Comparison of ENCODE assay signal across 7 mouse cellular contexts in genomic region chr19:46598187-46598586, GRCm38 (mm10). TPM values are rescaled to one million over a fixed set of nuclear protein-coding genes. Genes with fewer than 3 reads are reported as not detected.
A peak's percentile ranks its signal among the peaks of the same experiment; 100 is the strongest.
DNase-seq lines count a peak whose midpoint lies in the region; ATAC-seq and TF ChIP-seq lines count a peak whose summit lies in the region.

No protein-coding gene starts in this region.

- H3K4me3 ChIP-seq in lung, embryonic 14.5 days (ENCODE audit: low read depth, low read length), result peak overlapping the region; percentile 72
- H3K4me3 ChIP-seq in forebrain, embryonic 14.5 days (ENCODE audit: low read depth, low read length), result peak overlapping the region; percentile 84; the same call in 1 of the 2 replicates
- H3K4me3 ChIP-seq in limb, embryonic 13.5 days, result peak overlapping the region; percentile 95; the same call in 1 of the 2 replicates
- 0 out of 2 replicates have a peak overlapping the region, but pooled peaks have one; percentile 95 for H3K4me3 ChIP-seq in stomach, embryonic 14.5 days (ENCODE audit: low read depth, low read length)

- H3K9ac ChIP-seq in lung, embryonic 14.5 days, result no peak overlapping the region
- no peak overlapping the region for H3K9ac ChIP-seq in forebrain, embryonic 14.5 days (ENCODE audit: low read length)
- H3K9ac ChIP-seq in limb, embryonic 13.5 days, result no peak overlapping the region
- no peak overlapping the region for H3K9ac ChIP-seq in stomach, embryonic 14.5 days (replicated peaks; ENCODE audit: low read depth, low read length)

- ATAC-seq in lung, embryonic 14.5 days (ENCODE audit: insufficient read depth), result no peak
- no peak for ATAC-seq in forebrain, embryonic 14.5 days
- ATAC-seq in limb, embryonic 13.5 days (ENCODE audit: low FRiP score, low read depth), result no peak
- no peak for ATAC-seq in stomach, embryonic 14.5 days (ENCODE audit: insufficient number of reproducible peaks, insufficient read depth, low FRiP score, low read depth)

- no peak overlapping the region for H3K27ac ChIP-seq in lung, embryonic 14.5 days (ENCODE audit: low read depth)
- no peak overlapping the region for H3K27ac ChIP-seq in forebrain, embryonic 14.5 days (ENCODE audit: low read depth, low read length)
- no peak overlapping the region for H3K27ac ChIP-seq in limb, embryonic 13.5 days
- H3K27ac ChIP-seq in stomach, embryonic 14.5 days (ENCODE audit: low read length), result no peak overlapping the region

- H3K27me3 ChIP-seq in lung, embryonic 14.5 days (ENCODE audit: insufficient read depth, low read length), result no peaks in the 10 kb centered on the region
- no peaks in the 10 kb centered on the region for H3K27me3 ChIP-seq in forebrain, embryonic 14.5 days (replicated peaks; ENCODE audit: control insufficient read depth, insufficient read depth, low read length)
- H3K27me3 ChIP-seq in limb, embryonic 13.5 days, result no peaks in the 10 kb centered on the region
- no peaks in the 10 kb centered on the region for H3K27me3 ChIP-seq in stomach, embryonic 14.5 days (ENCODE audit: control insufficient read depth, insufficient read depth, low read length)

- H3K4me2 ChIP-seq in lung, embryonic 14.5 days, result peak overlapping the region; percentile 48
- peak overlapping the region; percentile 37 for H3K4me2 ChIP-seq in forebrain, embryonic 14.5 days (ENCODE audit: low read length)
- peak overlapping the region; percentile 49 for H3K4me2 ChIP-seq in limb, embryonic 13.5 days (replicated peaks)
- peak overlapping the region; percentile 30 for H3K4me2 ChIP-seq in stomach, embryonic 14.5 days (replicated peaks; ENCODE audit: low read depth, low read length)

- no peak for TF ChIP-seq CTCF in lung, embryonic 14.5 days (IDR thresholded peaks at IDR 0.05; ENCODE audit: low read depth)

- 81% methylated on average over 4 of the region's 4 CpGs for WGBS in lung, embryonic 14.5 days
- 81% methylated on average over 4 of the region's 4 CpGs for WGBS in forebrain, embryonic 14.5 days
- 79% methylated on average over 4 of the region's 4 CpGs for WGBS in limb, embryonic 13.5 days
- 82% methylated on average over 4 of the region's 4 CpGs for WGBS in stomach, embryonic 14.5 days

- H3K36me3 ChIP-seq in lung, embryonic 14.5 days (ENCODE audit: insufficient read depth), result peaks cover 12% of the 10 kb centered on the region
- peaks cover 2% of the 10 kb centered on the region; the same call in 1 of the 2 replicates for H3K36me3 ChIP-seq in forebrain, embryonic 14.5 days (ENCODE audit: control insufficient read depth, insufficient read depth, low read length)
- H3K36me3 ChIP-seq in limb, embryonic 13.5 days, result peaks cover 43% of the 10 kb centered on the region
- H3K36me3 ChIP-seq in stomach, embryonic 14.5 days (ENCODE audit: control insufficient read depth, insufficient read depth, low read length), result peaks cover 11% of the 10 kb centered on the region; the same call in 1 of the 2 replicates

- DNase-seq in lung, embryonic 14.5 days, result no peak
- no peak for DNase-seq in lung, postnatal 4 days
- no peak for DNase-seq in forebrain, embryonic 14.5 days (ENCODE audit: low spot score)
- no peak for DNase-seq in cerebellum, postnatal 25 days
- DNase-seq in adrenal gland, adult 2 months, result no peak

- H3K4me1 ChIP-seq in lung, embryonic 14.5 days (ENCODE audit: insufficient read depth), result 0 out of 2 replicates have a peak, but pooled peaks cover 3% of the 10 kb centered on the region
- peaks cover 9% of the 10 kb centered on the region for H3K4me1 ChIP-seq in forebrain, embryonic 14.5 days (ENCODE audit: control insufficient read depth, insufficient read depth, low read length)
- H3K4me1 ChIP-seq in limb, embryonic 13.5 days, result peaks cover 17% of the 10 kb centered on the region
- H3K4me1 ChIP-seq in stomach, embryonic 14.5 days (ENCODE audit: control insufficient read depth, insufficient read depth, low read length), result peaks cover 9% of the 10 kb centered on the region; the same call in 1 of the 2 replicates

- no peaks in the 10 kb centered on the region for H3K9me3 ChIP-seq in lung, embryonic 14.5 days (ENCODE audit: low read depth, low read length)
- no peaks in the 10 kb centered on the region for H3K9me3 ChIP-seq in forebrain, embryonic 14.5 days (replicated peaks; ENCODE audit: control insufficient read depth, low read length)
- H3K9me3 ChIP-seq in limb, embryonic 13.5 days, result no peaks in the 10 kb centered on the region
- no peaks in the 10 kb centered on the region for H3K9me3 ChIP-seq in stomach, embryonic 14.5 days (ENCODE audit: control insufficient read depth, low read depth, low read length)

RNA-seq across cellular contexts. Expression of gene Wbp1l, which starts 0.7 kb away (rescaled TPM):
- polyA plus RNA-seq in lung, embryonic 14.5 days (2014; fragmentation: Nextera tagmentation; extraction: Ambion mirVana), result 40.8 and 43.1 TPM in 2 replicates
- polyA plus RNA-seq in forebrain, embryonic 14.5 days (2014; fragmentation: Nextera tagmentation; extraction: Ambion mirVana), result 23.6 and 25.5 TPM in 2 replicates
- 47.7 and 49.9 TPM in 2 replicates for polyA plus RNA-seq in limb, embryonic 13.5 days (2015; fragmentation: Nextera tagmentation; extraction: Ambion mirVana)
- 35.7 and 37.0 TPM in 2 replicates for polyA plus RNA-seq in stomach, embryonic 14.5 days (2014; fragmentation: Nextera tagmentation; extraction: Ambion mirVana)
- total RNA-seq in adrenal gland, adult 2 months (2021), result 100 to 1,000 TPM; 136 to 156 TPM
- 128 and 159 TPM in 2 replicates for polyA plus RNA-seq in adrenal gland, adult 2 months (2012; rRNA removed)

RNA-seq across cellular contexts. Expression of gene Sfxn2, which starts 25.0 kb away (rescaled TPM):
- 22.2 and 24.9 TPM in 2 replicates for polyA plus RNA-seq in lung, embryonic 14.5 days (2014; fragmentation: Nextera tagmentation; extraction: Ambion mirVana)
- polyA plus RNA-seq in forebrain, embryonic 14.5 days (2014; fragmentation: Nextera tagmentation; extraction: Ambion mirVana), result 6.8 and 8.0 TPM in 2 replicates
- 27.8 and 28.1 TPM in 2 replicates for polyA plus RNA-seq in limb, embryonic 13.5 days (2015; fragmentation: Nextera tagmentation; extraction: Ambion mirVana)
- 19.3 and 20.8 TPM in 2 replicates for polyA plus RNA-seq in stomach, embryonic 14.5 days (2014; fragmentation: Nextera tagmentation; extraction: Ambion mirVana)
- 10 to 100 TPM in 1 of 2 experiments, 1 to 10 TPM in 1; 7.7 to 12.7 TPM for total RNA-seq in adrenal gland, adult 2 months (2021)
- polyA plus RNA-seq in adrenal gland, adult 2 months (2012; rRNA removed), result 3.7 and 4.6 TPM in 2 replicates

RNA-seq across cellular contexts. Expression of gene Arl3, which starts 25.2 kb away (rescaled TPM):
- polyA plus RNA-seq in lung, embryonic 14.5 days (2014; fragmentation: Nextera tagmentation; extraction: Ambion mirVana), result 78.6 and 85.4 TPM in 2 replicates
- polyA plus RNA-seq in forebrain, embryonic 14.5 days (2014; fragmentation: Nextera tagmentation; extraction: Ambion mirVana), result 159 and 164 TPM in 2 replicates
- polyA plus RNA-seq in limb, embryonic 13.5 days (2015; fragmentation: Nextera tagmentation; extraction: Ambion mirVana), result 178 and 183 TPM in 2 replicates
- 89.4 and 98.7 TPM in 2 replicates for polyA plus RNA-seq in stomach, embryonic 14.5 days (2014; fragmentation: Nextera tagmentation; extraction: Ambion mirVana)
- 10 to 100 TPM; 51.6 to 75.1 TPM for total RNA-seq in adrenal gland, adult 2 months (2021)
- polyA plus RNA-seq in adrenal gland, adult 2 months (2012; rRNA removed), result 11.7 and 12.2 TPM in 2 replicates
